Mouse (Mus musculus): Measurements from ENCODE around the gene Tln1. TPM values are rescaled to one million over a fixed set of nuclear protein-coding genes. Genes with fewer than 3 reads are reported as not detected.
A peak's percentile ranks its signal among the peaks of the same experiment; 100 is the strongest.

Gene Tln1
- polyA plus RNA-seq, 1 experiment from 2014 or later, result 90.9 TPM

GRCm38 (mm10) chr4:43528487-43528886 is 34.0 kb downstream of the Tln1 start:
- no peak overlapping the region for H3K4me2 ChIP-seq (ENCODE audit: low read length)
- 79% methylated on average over 9 of the region's 9 CpGs for WGBS
- no peak overlapping the region for H3K9ac ChIP-seq (ENCODE audit: low read length)
- no peak overlapping the region for H3K4me3 ChIP-seq (ENCODE audit: control insufficient read depth in 1 of 2, insufficient read depth in 1 of 2, low read depth in 1 of 2, low read length in 2 of 2)
- peaks cover 8 to 24% of the 10 kb centered on the region in 2 experiments for H3K4me1 ChIP-seq (ENCODE audit: control insufficient read depth in 2 of 2, insufficient read depth in 2 of 2, low read length in 2 of 2)
- 0 out of 2 replicates have a peak, but pooled peaks cover 2% of the 10 kb centered on the region for H3K9me3 ChIP-seq (ENCODE audit: control insufficient read depth, low read length)
- no peak for ATAC-seq (ENCODE audit: insufficient number of reproducible peaks, insufficient read depth, low FRiP score, low read depth)
- peaks cover 28% of the 10 kb centered on the region for H3K36me3 ChIP-seq (ENCODE audit: control insufficient read depth, insufficient read depth, low read length)
- H3K27me3 ChIP-seq (ENCODE audit: control insufficient read depth, insufficient read depth, low read length), result no peaks in the 10 kb centered on the region
- no peak overlapping the region for H3K27ac ChIP-seq (replicated peaks in 1 of 2; ENCODE audit: control insufficient read depth in 1 of 2, insufficient read depth in 1 of 2, low read depth in 2 of 2, low read length in 2 of 2)

GRCm38 (mm10) chr4:43527880-43528279 is 34.6 kb downstream of the Tln1 start:
- H3K36me3 ChIP-seq (ENCODE audit: control insufficient read depth, insufficient read depth, low read length), result peaks cover 22% of the 10 kb centered on the region
- WGBS, result 60% methylated on average over 5 of the region's 5 CpGs
- no peak for ATAC-seq (ENCODE audit: insufficient number of reproducible peaks, insufficient read depth, low FRiP score, low read depth)
- no peak overlapping the region for H3K4me2 ChIP-seq (ENCODE audit: low read length)
- H3K27ac ChIP-seq (replicated peaks in 1 of 2; ENCODE audit: control insufficient read depth in 1 of 2, insufficient read depth in 1 of 2, low read depth in 2 of 2, low read length in 2 of 2), result no peak overlapping the region
- H3K27me3 ChIP-seq (ENCODE audit: control insufficient read depth, insufficient read depth, low read length), result no peaks in the 10 kb centered on the region
- H3K4me1 ChIP-seq (ENCODE audit: control insufficient read depth in 2 of 2, insufficient read depth in 2 of 2, low read length in 2 of 2), result peaks cover 8 to 24% of the 10 kb centered on the region in 2 experiments
- H3K9ac ChIP-seq (ENCODE audit: low read length), result no peak overlapping the region
- H3K9me3 ChIP-seq (ENCODE audit: control insufficient read depth, low read length), result 0 out of 2 replicates have a peak, but pooled peaks cover 2% of the 10 kb centered on the region
- H3K4me3 ChIP-seq (ENCODE audit: control insufficient read depth in 1 of 2, insufficient read depth in 1 of 2, low read depth in 1 of 2, low read length in 2 of 2), result no peak overlapping the region

- Histone ChIP-seq H3K4me2 (ENCODE audit: low read length) (peak overlapping the region; percentile 94), H3K27me3 (ENCODE audit: control insufficient read depth, insufficient read depth, low read length) (no peaks in the 10 kb centered on the region), H3K9me3 (ENCODE audit: control insufficient read depth, low read length) (no peaks in the 10 kb centered on the region), H3K4me1 (ENCODE audit: control insufficient read depth in 2 of 2, insufficient read depth in 2 of 2, low read length in 2 of 2) (peaks cover 24 to 55% of the 10 kb centered on the region in 2 experiments), H3K36me3 (ENCODE audit: control insufficient read depth, insufficient read depth, low read length) (peaks cover 47% of the 10 kb centered on the region), H3K9ac (ENCODE audit: low read length) (peak overlapping the region; percentile 87), H3K4me3 (ENCODE audit: control insufficient read depth in 1 of 2, insufficient read depth in 1 of 2, low read depth in 1 of 2, low read length in 2 of 2) (peak overlapping the region; percentile 9 to 20; a peak in 2 of 4 replicates), H3K27ac (replicated peaks in 1 of 2; ENCODE audit: control insufficient read depth in 1 of 2, insufficient read depth in 1 of 2, low read depth in 2 of 2, low read length in 2 of 2) (peak overlapping the region; percentile 6 to 55; a peak in 2 of 4 replicates)
- 0 out of 2 replicates have a peak, but pooled peaks have one; percentile 37 for ATAC-seq (ENCODE audit: insufficient number of reproducible peaks, insufficient read depth, low FRiP score, low read depth)
- WGBS, result 19% methylated on average over 6 of the region's 6 CpGs
These were observed 42.5 kb downstream of the Tln1 start for GRCm38 (mm10) chr4:43519956-43520355.

GRCm38 (mm10) chr4:43519551-43519950 is 42.9 kb downstream of the Tln1 start:
- Histone ChIP-seq H3K36me3 (ENCODE audit: control insufficient read depth, insufficient read depth, low read length) (peaks cover 49% of the 10 kb centered on the region), H3K4me2 (ENCODE audit: low read length) (peak overlapping the region; percentile 94), H3K9ac (ENCODE audit: low read length) (no peak overlapping the region; the same call in 1 of the 2 replicates), H3K4me3 (ENCODE audit: control insufficient read depth in 1 of 2, insufficient read depth in 1 of 2, low read depth in 1 of 2, low read length in 2 of 2) (peak overlapping the region; percentile 9 to 20; a peak in 2 of 4 replicates), H3K4me1 (ENCODE audit: control insufficient read depth in 2 of 2, insufficient read depth in 2 of 2, low read length in 2 of 2) (peaks cover 26 to 58% of the 10 kb centered on the region in 2 experiments), H3K27me3 (ENCODE audit: control insufficient read depth, insufficient read depth, low read length) (no peaks in the 10 kb centered on the region), H3K9me3 (ENCODE audit: control insufficient read depth, low read length) (no peaks in the 10 kb centered on the region), H3K27ac (replicated peaks in 1 of 2; ENCODE audit: control insufficient read depth in 1 of 2, insufficient read depth in 1 of 2, low read depth in 2 of 2, low read length in 2 of 2) (no peak overlapping the region)
- no peak for ATAC-seq (ENCODE audit: insufficient number of reproducible peaks, insufficient read depth, low FRiP score, low read depth)
- WGBS, result 39% methylated on average over 10 of the region's 10 CpGs

- H3K36me3 ChIP-seq (ENCODE audit: control insufficient read depth, insufficient read depth, low read length), result peaks cover 52% of the 10 kb centered on the region
- peak overlapping the region; percentile 2; the same call in 1 of the 2 replicates for H3K9ac ChIP-seq (ENCODE audit: low read length)
- WGBS, result 62% methylated on average over 11 of the region's 11 CpGs
- H3K27ac ChIP-seq (replicated peaks in 1 of 2; ENCODE audit: control insufficient read depth in 1 of 2, insufficient read depth in 1 of 2, low read depth in 2 of 2, low read length in 2 of 2), result no peak overlapping the region
- no peaks in the 10 kb centered on the region for H3K27me3 ChIP-seq (ENCODE audit: control insufficient read depth, insufficient read depth, low read length)
- no peaks in the 10 kb centered on the region for H3K9me3 ChIP-seq (ENCODE audit: control insufficient read depth, low read length)
- no peak for ATAC-seq (ENCODE audit: insufficient number of reproducible peaks, insufficient read depth, low FRiP score, low read depth)
- H3K4me3 ChIP-seq (ENCODE audit: control insufficient read depth in 1 of 2, insufficient read depth in 1 of 2, low read depth in 1 of 2, low read length in 2 of 2), result no peak overlapping the region
- H3K4me2 ChIP-seq (ENCODE audit: low read length), result no peak overlapping the region
- peaks cover 14 to 46% of the 10 kb centered on the region in 2 experiments for H3K4me1 ChIP-seq (ENCODE audit: control insufficient read depth in 2 of 2, insufficient read depth in 2 of 2, low read length in 2 of 2)
These were observed 46.5 kb downstream of the Tln1 start for GRCm38 (mm10) chr4:43515764-43516708.

- Histone ChIP-seq H3K4me2 (ENCODE audit: low read length) (no peak overlapping the region), H3K36me3 (ENCODE audit: control insufficient read depth, insufficient read depth, low read length) (peaks cover 42% of the 10 kb centered on the region), H3K27ac (replicated peaks in 1 of 2; ENCODE audit: control insufficient read depth in 1 of 2, insufficient read depth in 1 of 2, low read depth in 2 of 2, low read length in 2 of 2) (no peak overlapping the region), H3K9me3 (ENCODE audit: control insufficient read depth, low read length) (no peaks in the 10 kb centered on the region), H3K4me1 (ENCODE audit: control insufficient read depth in 2 of 2, insufficient read depth in 2 of 2, low read length in 2 of 2) (peaks cover 9 to 28% of the 10 kb centered on the region in 2 experiments), H3K27me3 (ENCODE audit: control insufficient read depth, insufficient read depth, low read length) (no peaks in the 10 kb centered on the region), H3K9ac (ENCODE audit: low read length) (no peak overlapping the region), H3K4me3 (ENCODE audit: control insufficient read depth in 1 of 2, insufficient read depth in 1 of 2, low read depth in 1 of 2, low read length in 2 of 2) (no peak overlapping the region)
- ATAC-seq (ENCODE audit: insufficient number of reproducible peaks, insufficient read depth, low FRiP score, low read depth), result no peak
- 39% methylated on average over 4 of the region's 4 CpGs for WGBS
These were observed 48.7 kb downstream of the Tln1 start for GRCm38 (mm10) chr4:43513791-43514190.

GRCm38 (mm10) chr4:43513300-43513699 is 49.2 kb downstream of the Tln1 start:
- no peak overlapping the region for H3K4me2 ChIP-seq (ENCODE audit: low read length)
- H3K9me3 ChIP-seq (ENCODE audit: control insufficient read depth, low read length), result no peaks in the 10 kb centered on the region
- H3K27ac ChIP-seq (replicated peaks in 1 of 2; ENCODE audit: control insufficient read depth in 1 of 2, insufficient read depth in 1 of 2, low read depth in 2 of 2, low read length in 2 of 2), result no peak overlapping the region
- H3K36me3 ChIP-seq (ENCODE audit: control insufficient read depth, insufficient read depth, low read length), result peaks cover 37% of the 10 kb centered on the region
- H3K4me3 ChIP-seq (ENCODE audit: control insufficient read depth in 1 of 2, insufficient read depth in 1 of 2, low read depth in 1 of 2, low read length in 2 of 2), result no peak overlapping the region
- H3K9ac ChIP-seq (ENCODE audit: low read length), result no peak overlapping the region
- H3K27me3 ChIP-seq (ENCODE audit: control insufficient read depth, insufficient read depth, low read length), result no peaks in the 10 kb centered on the region
- ATAC-seq (ENCODE audit: insufficient number of reproducible peaks, insufficient read depth, low FRiP score, low read depth), result no peak
- 78% methylated on average over 4 of the region's 4 CpGs for WGBS
- peaks cover 11 to 29% of the 10 kb centered on the region in 2 experiments for H3K4me1 ChIP-seq (ENCODE audit: control insufficient read depth in 2 of 2, insufficient read depth in 2 of 2, low read length in 2 of 2)

Data from heart, embryonic 14.5 days (tissue).